Mouse (Mus musculus): ENCODE results near the gene Lyg2. TPM values are rescaled to one million over a fixed set of nuclear protein-coding genes. Genes with fewer than 3 reads are reported as not detected.

Gene Lyg2
- polyA plus RNA-seq, 1 experiment from 2014 or later = not detected

GRCm38 (mm10) chr1:37865401-37866215, 50.7 kb downstream of the Lyg2 start:
- Histone ChIP-seq H3K27ac (ENCODE audit: low read length) (peak overlapping the region; percentile 73), H3K4me2 (replicated peaks; ENCODE audit: low read depth, low read length) (peak overlapping the region; percentile 63), H3K36me3 (ENCODE audit: control insufficient read depth, insufficient read depth, low read length) (no peaks in the 10 kb centered on the region), H3K4me1 (ENCODE audit: control insufficient read depth, insufficient read depth, low read length) (0 out of 2 replicates have a peak, but pooled peaks cover 5% of the 10 kb centered on the region), H3K4me3 (ENCODE audit: low read depth, low read length) (peak overlapping the region; percentile 59), H3K27me3 (ENCODE audit: control insufficient read depth, insufficient read depth, low read length) (no peaks in the 10 kb centered on the region), H3K9me3 (ENCODE audit: control insufficient read depth, low read depth, low read length) (no peaks in the 10 kb centered on the region), H3K9ac (replicated peaks; ENCODE audit: low read depth, low read length) (peak overlapping the region; percentile 52)
- 11% methylated on average over 23 of the region's 23 CpGs for WGBS
- ATAC-seq (ENCODE audit: insufficient number of reproducible peaks, insufficient read depth, low FRiP score, low read depth) = no peak

- Histone ChIP-seq H3K36me3 (ENCODE audit: control insufficient read depth, insufficient read depth, low read length) (no peaks in the 10 kb centered on the region), H3K27me3 (ENCODE audit: control insufficient read depth, insufficient read depth, low read length) (no peaks in the 10 kb centered on the region), H3K4me1 (ENCODE audit: control insufficient read depth, insufficient read depth, low read length) (0 out of 2 replicates have a peak, but pooled peaks cover 5% of the 10 kb centered on the region), H3K27ac (ENCODE audit: low read length) (peak overlapping the region; percentile 73), H3K9ac (replicated peaks; ENCODE audit: low read depth, low read length) (peak overlapping the region; percentile 52), H3K9me3 (ENCODE audit: control insufficient read depth, low read depth, low read length) (no peaks in the 10 kb centered on the region), H3K4me2 (replicated peaks; ENCODE audit: low read depth, low read length) (peak overlapping the region; percentile 63), H3K4me3 (ENCODE audit: low read depth, low read length) (peak overlapping the region; percentile 59)
- ATAC-seq (ENCODE audit: insufficient number of reproducible peaks, insufficient read depth, low FRiP score, low read depth) = peak; percentile 99
- WGBS = under 1% methylated on average over 87 of the region's 90 CpGs
Measured at GRCm38 (mm10) chr1:37864511-37865400, 51.5 kb downstream of the Lyg2 start.

Other genes starting within 250 kb of the Lyg2 start
- 6.6 and 8.0 TPM in 2 replicates for gene 2010300C02Rik, start 196.4 kb downstream of the Lyg2 start, polyA plus RNA-seq (2014; fragmentation: Nextera tagmentation; extraction: Ambion mirVana)
- gene Tsga10, start 50.1 kb downstream of the Lyg2 start, polyA plus RNA-seq (2014; fragmentation: Nextera tagmentation; extraction: Ambion mirVana) = 6.1 and 6.3 TPM in 2 replicates
- gene Lipt1, start 44.8 kb downstream of the Lyg2 start, polyA plus RNA-seq (2014; fragmentation: Nextera tagmentation; extraction: Ambion mirVana) = 8.5 and 10.2 TPM in 2 replicates
- gene Mitd1, start 26.1 kb downstream of the Lyg2 start, polyA plus RNA-seq (2014; fragmentation: Nextera tagmentation; extraction: Ambion mirVana) = 28.8 and 33.0 TPM in 2 replicates
- 249 and 272 TPM in 2 replicates for gene Mrpl30, start 26.0 kb downstream of the Lyg2 start, polyA plus RNA-seq (2014; fragmentation: Nextera tagmentation; extraction: Ambion mirVana)
- not detected in 2 replicates for gene Lyg1, start 41.3 kb upstream of the Lyg2 start, polyA plus RNA-seq (2014; fragmentation: Nextera tagmentation; extraction: Ambion mirVana)
- gene Txndc9, start 81.4 kb upstream of the Lyg2 start, polyA plus RNA-seq (2014; fragmentation: Nextera tagmentation; extraction: Ambion mirVana) = 132 and 144 TPM in 2 replicates
- 29.5 and 30.4 TPM in 2 replicates for gene Eif5b, start 81.5 kb upstream of the Lyg2 start, polyA plus RNA-seq (2014; fragmentation: Nextera tagmentation; extraction: Ambion mirVana)
- gene Rev1, start 213.3 kb upstream of the Lyg2 start, polyA plus RNA-seq (2014; fragmentation: Nextera tagmentation; extraction: Ambion mirVana) = 28.8 and 32.8 TPM in 2 replicates

Data from stomach, embryonic 14.5 days (tissue).